Mouse (Mus musculus): Measurements from ENCODE around the gene Dnhd1.

- TF ChIP-seq CTCF (IDR thresholded peaks at IDR 0.05; ENCODE audit: low read depth), result no peak
- no peak for TF ChIP-seq EP300 (IDR thresholded peaks at IDR 0.05; ENCODE audit: low read depth)
Observed at GRCm38 (mm10) chr7:105640894-105641255, 9.8 kb upstream of the Dnhd1 start.

Measured in liver, postnatal 0 days (tissue).